Mouse (Mus musculus) E14TG2a.4 (cell line): ENCODE data around the gene Ola1.

ENCODE experiments used
- H3K27me3 ChIP-seq: 2 replicates; pipeline ENCODE4 v1.6.1; 2014; ENCODE audit warnings: low read length, control low read depth; ENCODE audit not compliant: insufficient read depth
- H3K36me3 ChIP-seq: 2 replicates; pipeline ENCODE4 v1.6.1; 2014; ENCODE audit warnings: low read length, control low read depth; ENCODE audit not compliant: insufficient read depth
- H3K4me1 ChIP-seq: replicated peaks from 2 replicates; pipeline ENCODE4 v1.6.1; 2014; ENCODE audit warnings: low read depth, low read length, control low read depth
- H3K4me3 ChIP-seq: replicated peaks from 2 replicates; pipeline ENCODE4 v1.5.1; 2014; ENCODE audit warnings: mild to moderate bottlenecking, low read length
- H3K9me3 ChIP-seq: 2 replicates; pipeline ENCODE4 v1.6.1; 2014; ENCODE audit warnings: low read length, control low read depth
- CTCF ChIP-seq: conservative IDR thresholded peaks from 2 replicates; pipeline ENCODE4 v1.5.1; 2014; ENCODE audit warnings: low read length
- NANOG ChIP-seq: IDR thresholded peaks from 2 replicates; pipeline ENCODE4 v1.6.1; 2014; ENCODE audit warnings: borderline replicate concordance, low read length, mixed read lengths
- POU5F1 ChIP-seq: IDR thresholded peaks from 2 replicates; pipeline ENCODE4 v1.6.1; 2014; ENCODE audit warnings: low read length, borderline replicate concordance

Gene Ola1

GRCm38 (mm10) chr2:73132897-73133296 is 85.8 kb downstream of the Ola1 start:
- H3K27me3 ChIP-seq, result no peaks in the 10 kb centered on the region
- no peaks in the 10 kb centered on the region for H3K4me1 ChIP-seq
- H3K36me3 ChIP-seq, result 0 out of 2 replicates have a peak, but pooled peaks cover 3% of the 10 kb centered on the region
- TF ChIP-seq NANOG (no peak), CTCF (no peak), POU5F1 (no peak)
- H3K4me3 ChIP-seq, result no peak overlapping the region
- H3K9me3 ChIP-seq, result no peaks in the 10 kb centered on the region

- no peak overlapping the region for H3K4me3 ChIP-seq
- no peaks in the 10 kb centered on the region for H3K27me3 ChIP-seq
- H3K36me3 ChIP-seq, result 0 out of 2 replicates have a peak, but pooled peaks cover 2% of the 10 kb centered on the region
- H3K9me3 ChIP-seq, result no peaks in the 10 kb centered on the region
- TF ChIP-seq POU5F1 (no peak), CTCF (no peak), NANOG (no peak)
- H3K4me1 ChIP-seq, result no peaks in the 10 kb centered on the region
These were observed 91.0 kb downstream of the Ola1 start for GRCm38 (mm10) chr2:73127686-73128085.

- no peak overlapping the region for H3K4me3 ChIP-seq
- H3K4me1 ChIP-seq, result no peaks in the 10 kb centered on the region
- no peaks in the 10 kb centered on the region for H3K9me3 ChIP-seq
- no peaks in the 10 kb centered on the region for H3K27me3 ChIP-seq
- H3K36me3 ChIP-seq, result no peaks in the 10 kb centered on the region
- no peak for TF ChIP-seq CTCF
- TF ChIP-seq POU5F1, result no peak
- TF ChIP-seq NANOG, result no peak
These were observed 99.9 kb downstream of the Ola1 start for GRCm38 (mm10) chr2:73118781-73119180.

GRCm38 (mm10) chr2:73107089-73107488 is 111.6 kb downstream of the Ola1 start:
- TF ChIP-seq NANOG (no peak), POU5F1 (no peak), CTCF (no peak)
- H3K4me1 ChIP-seq, result no peaks in the 10 kb centered on the region
- no peaks in the 10 kb centered on the region; the same call in 1 of the 2 replicates for H3K36me3 ChIP-seq
- H3K27me3 ChIP-seq, result no peaks in the 10 kb centered on the region
- no peak overlapping the region for H3K4me3 ChIP-seq
- no peaks in the 10 kb centered on the region for H3K9me3 ChIP-seq

- no peak for TF ChIP-seq CTCF
- no peak for TF ChIP-seq POU5F1
- no peak for TF ChIP-seq NANOG
- Histone ChIP-seq H3K27me3 (no peaks in the 10 kb centered on the region), H3K4me1 (no peaks in the 10 kb centered on the region), H3K36me3 (peaks cover 29% of the 10 kb centered on the region), H3K9me3 (no peaks in the 10 kb centered on the region), H3K4me3 (no peak overlapping the region)
These were observed 122.2 kb downstream of the Ola1 start for GRCm38 (mm10) chr2:73096491-73096890.

GRCm38 (mm10) chr2:73095300-73095699 is 123.4 kb downstream of the Ola1 start:
- TF ChIP-seq POU5F1, result no peak
- TF ChIP-seq NANOG, result no peak
- no peak for TF ChIP-seq CTCF
- no peaks in the 10 kb centered on the region for H3K27me3 ChIP-seq
- H3K9me3 ChIP-seq, result no peaks in the 10 kb centered on the region
- H3K36me3 ChIP-seq, result peaks cover 29% of the 10 kb centered on the region
- no peak overlapping the region for H3K4me3 ChIP-seq
- no peaks in the 10 kb centered on the region for H3K4me1 ChIP-seq

- Histone ChIP-seq H3K36me3 (peaks cover 22% of the 10 kb centered on the region), H3K9me3 (no peaks in the 10 kb centered on the region), H3K4me1 (no peaks in the 10 kb centered on the region), H3K4me3 (no peak overlapping the region), H3K27me3 (no peaks in the 10 kb centered on the region)
- TF ChIP-seq CTCF (no peak), NANOG (no peak), POU5F1 (no peak)
These were observed 125.7 kb downstream of the Ola1 start for GRCm38 (mm10) chr2:73093032-73093431.

GRCm38 (mm10) chr2:73091302-73091701 is 127.4 kb downstream of the Ola1 start:
- TF ChIP-seq CTCF (no peak), NANOG (no peak)
- peaks cover 13% of the 10 kb centered on the region for H3K4me1 ChIP-seq
- no peaks in the 10 kb centered on the region for H3K27me3 ChIP-seq
- peaks cover 16% of the 10 kb centered on the region for H3K36me3 ChIP-seq
- no peaks in the 10 kb centered on the region for H3K9me3 ChIP-seq
- H3K4me3 ChIP-seq, result no peak overlapping the region

GRCm38 (mm10) chr2:73087641-73088040 is 131.1 kb downstream of the Ola1 start:
- Histone ChIP-seq H3K9me3 (no peaks in the 10 kb centered on the region), H3K36me3 (peaks cover 8% of the 10 kb centered on the region), H3K4me3 (no peak overlapping the region), H3K4me1 (peaks cover 35% of the 10 kb centered on the region), H3K27me3 (no peaks in the 10 kb centered on the region)
- no peak for TF ChIP-seq CTCF
- no peak for TF ChIP-seq POU5F1
- no peak for TF ChIP-seq NANOG
